Mouse (Mus musculus) CH12.LX (cell line): ENCODE measurements around the gene Ddn. TPM values are rescaled to one million over a fixed set of nuclear protein-coding genes. Genes with fewer than 3 reads are reported as not detected.

Experiments used
- DNase-seq: peaks from one replicate; pipeline ENCODE4 v3.0.0-alpha.2; 2013; ENCODE audit errors: extremely low read depth
- H3K27ac ChIP-seq: 2 replicates; pipeline ENCODE4 v1.5.1; 2012; ENCODE audit warnings: low read depth, mild to moderate bottlenecking, control low read depth, moderate library complexity; ENCODE audit not compliant: insufficient read depth
- H3K27me3 ChIP-seq: replicated peaks from 2 replicates; pipeline ENCODE3; 2012; ENCODE audit warnings: inconsistent platforms
- H3K36me3 ChIP-seq, 2 experiments: replicated peaks in 1 of 2; 2 replicates each; pipeline versions ENCODE3 to v1.6.1; 2012; ENCODE audit warnings: inconsistent platforms in 1 of 2, low read length in 1 of 2, mild to moderate bottlenecking in 1 of 2, mixed read lengths in 1 of 2, moderate library complexity in 1 of 2; ENCODE audit not compliant: control insufficient read depth in 1 of 2, insufficient read depth in 1 of 2
- H3K4me1 ChIP-seq, 2 experiments: 2 replicates each; pipeline ENCODE4 v1.6.1; 2012; ENCODE audit warnings: inconsistent platforms in 1 of 2, moderate library complexity in 1 of 2; ENCODE audit not compliant: insufficient read depth in 2 of 2, control insufficient read depth in 1 of 2
- H3K4me2 ChIP-seq: 2 replicates; pipeline ENCODE4 v1.6.1; 2012; ENCODE audit warnings: low read depth, mild to moderate bottlenecking, control low read depth; ENCODE audit not compliant: poor library complexity, insufficient read depth, severe bottlenecking
- H3K4me3 ChIP-seq, 3 experiments: fragments of 150-350 bp in 1 of 3; sonication (generic) in 1 of 3; replicated peaks in 1 of 3; 2 replicates each; pipeline versions ENCODE3 to v1.5.1; 2011 to 2012; ENCODE audit warnings: low read depth in 2 of 3, low read length in 2 of 3, mild to moderate bottlenecking in 2 of 3, moderate library complexity in 2 of 3, control low read depth in 1 of 3, improper control_type of control experiment in 1 of 3, inconsistent platforms in 1 of 3, mixed read lengths in 1 of 3; ENCODE audit not compliant: poor library complexity in 1 of 3
- H3K79me2 ChIP-seq: replicated peaks from 2 replicates; pipeline ENCODE4 v1.6.1; 2012; ENCODE audit warnings: mild to moderate bottlenecking, moderate library complexity; ENCODE audit not compliant: control insufficient read depth, poor library complexity, insufficient read depth, severe bottlenecking; ENCODE audit errors: extremely low read depth
- H3K9ac ChIP-seq: 2 replicates; pipeline ENCODE4 v1.6.1; 2012; ENCODE audit warnings: low read depth, mild to moderate bottlenecking, control low read depth, moderate library complexity; ENCODE audit not compliant: insufficient read depth
- H3K9me3 ChIP-seq: replicated peaks from 2 replicates; pipeline ENCODE3; 2012; ENCODE audit warnings: low read length, inconsistent platforms, mixed read lengths
- BHLHE40 ChIP-seq: IDR thresholded peaks from 2 replicates; pipeline ENCODE4 v1.6.1; 2011; ENCODE audit warnings: mild to moderate bottlenecking, low read depth, low read length, improper control_type of control experiment
- CHD2 ChIP-seq: IDR thresholded peaks from 2 replicates; pipeline ENCODE4 v1.6.1; 2011; ENCODE audit warnings: low read length, improper control_type of control experiment
- CTCF ChIP-seq, 2 experiments: IDR thresholded peaks in 1 of 2; conservative IDR thresholded peaks in 1 of 2; 2 replicates each; pipeline ENCODE4 v1.5.1; 2011 to 2012; ENCODE audit warnings: low read depth in 2 of 2, low read length in 2 of 2, improper control_type of control experiment in 1 of 2, inconsistent platforms in 1 of 2, mild to moderate bottlenecking in 1 of 2, moderate library complexity in 1 of 2
- ELF1 ChIP-seq: IDR thresholded peaks from 2 replicates; pipeline ENCODE4 v1.6.1; 2014; ENCODE audit warnings: low read depth, mild to moderate bottlenecking, inconsistent platforms, low read length, improper control_type of control experiment
- EP300 ChIP-seq: IDR thresholded peaks from 2 replicates; pipeline ENCODE4 v1.6.1; 2011; ENCODE audit warnings: low read length, improper control_type of control experiment
- ETS1 ChIP-seq: conservative IDR thresholded peaks from 2 replicates; pipeline ENCODE4 v1.6.1; 2012; ENCODE audit warnings: low read depth, mild to moderate bottlenecking, inconsistent platforms, low read length, improper control_type of control experiment, moderate library complexity
- IRF4 ChIP-seq: IDR thresholded peaks from 2 replicates; pipeline ENCODE4 v1.6.1; 2014; ENCODE audit warnings: low read depth, mild to moderate bottlenecking, inconsistent platforms, low read length, improper control_type of control experiment
- JUND ChIP-seq: conservative IDR thresholded peaks from 2 replicates; pipeline ENCODE4 v1.6.1; 2011; ENCODE audit warnings: low read depth, low read length, improper control_type of control experiment
- KAT2A ChIP-seq: IDR thresholded peaks from 2 replicates; pipeline ENCODE4 v1.6.1; 2012; ENCODE audit warnings: low read length, improper control_type of control experiment, inconsistent platforms; ENCODE audit not compliant: insufficient replicate concordance
- MAZ ChIP-seq: IDR thresholded peaks from 2 replicates; pipeline ENCODE4 v1.6.1; 2012; ENCODE audit warnings: low read depth, mild to moderate bottlenecking, inconsistent platforms, low read length, improper control_type of control experiment, moderate library complexity
- MEF2A ChIP-seq: IDR thresholded peaks from 2 replicates; pipeline ENCODE4 v1.6.1; 2014; ENCODE audit warnings: low read depth, mild to moderate bottlenecking, inconsistent platforms, low read length, improper control_type of control experiment, borderline replicate concordance
- MXI1 ChIP-seq: IDR thresholded peaks from 2 replicates; pipeline ENCODE4 v1.6.1; 2011; ENCODE audit warnings: mild to moderate bottlenecking, low read depth, low read length, improper control_type of control experiment
- MYC ChIP-seq: IDR thresholded peaks from 2 replicates; pipeline ENCODE4 v1.6.1; 2011; ENCODE audit warnings: low read depth, mild to moderate bottlenecking, improper control_type of control experiment, low read length
- NELFE ChIP-seq: IDR thresholded peaks from 2 replicates; pipeline ENCODE4 v1.6.1; 2011; ENCODE audit warnings: low read depth, low read length, improper control_type of control experiment
- NRF1 ChIP-seq: IDR thresholded peaks from 2 replicates; pipeline ENCODE4 v1.6.1; 2014; ENCODE audit warnings: low read depth, mild to moderate bottlenecking, inconsistent platforms, low read length, improper control_type of control experiment, moderate library complexity
- POLR2A ChIP-seq: IDR thresholded peaks from 2 replicates; pipeline ENCODE4 v1.6.1; 2011; ENCODE audit warnings: low read depth, mild to moderate bottlenecking, improper control_type of control experiment, low read length
- POLR2AphosphoS2 ChIP-seq: IDR thresholded peaks from 2 replicates; pipeline ENCODE4 v1.6.1; 2011; ENCODE audit warnings: low read depth, low read length, improper control_type of control experiment
- TCF12 ChIP-seq: IDR thresholded peaks from 2 replicates; pipeline ENCODE4 v1.6.1; 2014; ENCODE audit warnings: low read depth, mild to moderate bottlenecking, inconsistent platforms, low read length, improper control_type of control experiment
- USF1 ChIP-seq: IDR thresholded peaks from 2 replicates; pipeline ENCODE4 v1.6.1; 2014; ENCODE audit warnings: low read depth, mild to moderate bottlenecking, inconsistent platforms, low read length, improper control_type of control experiment
- ZKSCAN1 ChIP-seq: IDR thresholded peaks from 2 replicates; pipeline ENCODE4 v1.6.1; 2012; ENCODE audit warnings: low read depth, inconsistent platforms, low read length, improper control_type of control experiment, borderline replicate concordance
- ZNF384 ChIP-seq: IDR thresholded peaks from 2 replicates; pipeline ENCODE4 v1.6.1; 2012; ENCODE audit warnings: low read depth, low read length, improper control_type of control experiment, inconsistent platforms
- dilution Hi-C: fragments of 300-500 bp; cut with MboI; formaldehyde crosslinking; loops from 2 replicates; pipeline ENCODE4 v1.14.3; 2020; ENCODE audit warnings: low sequenced_read_pairs; ENCODE audit not compliant: extremely low pct_unique_long_range_greater_than_20kb, extremely low pct_ligation_motif_present
- in situ Hi-C: fragments of 300-500 bp; cut with MboI; formaldehyde crosslinking; loops from 3 replicates; pipeline ENCODE4 v1.14.3; 2019; ENCODE audit warnings: low sequenced_read_pairs, low pct_ligation_motif_present, low pct_unique_long_range_greater_than_20kb, mixed read lengths
- polyA plus RNA-seq: library from polyadenylated mRNA; unstranded; fragments of >175 nt; gene quantifications from 2 replicates; pipeline ENCODE4 v1.2.1, GENCODE M21; 2012; ENCODE audit warnings: low read depth; ENCODE audit not compliant: insufficient read length
- total RNA-seq, 2 experiments: library from RNA; depleted of rRNA; stranded (reverse); fragments of 300-350 nt in 1 of 2; fragments of >200 nt in 1 of 2; gene quantifications; 2 replicates each; pipeline ENCODE4 v1.2.3; 2012 to 2014

Ddn gene
- total and polyA plus RNA-seq, 3 experiments: 0.04 TPM; not detected in 2

DNA sequence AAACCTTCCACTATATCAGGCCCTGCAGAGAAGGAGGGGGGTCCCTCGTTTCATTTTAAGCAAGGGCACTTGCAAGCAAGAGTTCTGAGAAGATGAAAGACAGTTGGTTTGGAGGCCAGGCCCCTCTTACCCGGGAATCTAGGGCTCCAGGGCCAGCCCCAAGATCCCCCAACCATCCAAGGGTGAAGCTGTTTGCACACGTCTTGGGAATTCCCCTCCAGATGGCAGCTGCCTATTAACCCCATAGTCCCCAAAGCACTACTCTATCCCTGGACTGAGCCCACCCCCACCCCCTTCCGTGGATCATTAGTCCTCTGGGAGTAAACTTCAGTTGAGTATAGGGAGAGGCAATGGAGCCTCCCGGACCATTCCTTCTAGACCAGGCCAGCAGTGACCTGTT, 33.8 kb downstream of the Ddn start:
- peaks cover 15 to 56% of the 10 kb centered on the region in 2 experiments for H3K4me1 ChIP-seq
- H3K27me3 ChIP-seq: peaks cover 2% of the 10 kb centered on the region
- peak overlapping the region; percentile 37; the same call in 1 of the 2 replicates for H3K9ac ChIP-seq
- no peaks in the 10 kb centered on the region for H3K79me2 ChIP-seq
- peak overlapping the region; percentile 13 to 62 (median 34) for H3K4me3 ChIP-seq
- dilution Hi-C loops (no loop called here), in situ Hi-C loops (no loop called here)
- no peaks in the 10 kb centered on the region for H3K9me3 ChIP-seq
- DNase-seq: peak; percentile 62
- peak overlapping the region; percentile 67 for H3K4me2 ChIP-seq
- H3K27ac ChIP-seq: peak overlapping the region; percentile 83; the same call in 1 of the 2 replicates
- peaks cover 9 to 36% of the 10 kb centered on the region in 2 experiments for H3K36me3 ChIP-seq
- peak; percentile 45 for TF ChIP-seq ETS1
- TF ChIP-seq CTCF (conservative IDR thresholded peaks at IDR 0.05 in 1 of 2, IDR thresholded peaks at IDR 0.05 in 1 of 2; ENCODE audit: low read depth in 2 of 2, low read length in 2 of 2): no peak
- TF ChIP-seq JUND: no peak
- TF ChIP-seq ELF1: no peak
- peak; percentile 39; the same call in 1 of the 2 replicates for TF ChIP-seq IRF4
- TF ChIP-seq KAT2A: no peak
- no peak; the same call in 1 of the 2 replicates for TF ChIP-seq BHLHE40
- TF ChIP-seq EP300: peak; percentile 68
- TF ChIP-seq POLR2A: no peak
- no peak for TF ChIP-seq CHD2
- no peak for TF ChIP-seq MAZ
- TF ChIP-seq NRF1: no peak
- TF ChIP-seq MYC: no peak
- TF ChIP-seq ZKSCAN1: no peak
- TF ChIP-seq TCF12: peak; percentile 94
- TF ChIP-seq USF1: no peak
- 0 out of 2 replicates have a peak, but pooled peaks have one; percentile 29 for TF ChIP-seq MEF2A
- TF ChIP-seq MXI1: no peak; the same call in 1 of the 2 replicates

DNA sequence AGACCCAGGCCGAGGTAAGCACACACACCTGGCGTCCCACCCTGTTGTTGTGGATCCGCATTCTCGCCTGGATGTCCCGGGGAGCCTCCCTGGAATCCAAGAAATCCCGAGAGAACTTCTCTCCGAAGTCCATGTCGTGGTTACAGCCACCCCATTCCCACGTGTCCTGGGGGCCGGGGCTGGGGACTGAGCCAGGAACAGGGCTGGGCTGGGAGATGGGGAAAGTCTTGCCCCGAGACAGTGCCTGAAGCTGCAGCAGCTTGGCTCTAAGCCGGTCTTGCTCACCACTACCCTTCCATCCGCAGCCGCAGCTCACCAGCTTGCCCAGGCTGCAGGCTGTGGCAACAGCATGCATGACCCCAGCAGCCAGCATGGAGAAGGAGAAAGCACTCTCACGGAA, 35.2 kb downstream of the Ddn start:
- Histone ChIP-seq H3K4me3 (no peak overlapping the region), H3K79me2 (no peaks in the 10 kb centered on the region), H3K27me3 (peaks cover 1% of the 10 kb centered on the region), H3K4me1 (peaks cover 13 to 43% of the 10 kb centered on the region in 2 experiments), H3K9ac (no peak overlapping the region), H3K27ac (no peak overlapping the region), H3K4me2 (no peak overlapping the region), H3K9me3 (no peaks in the 10 kb centered on the region), H3K36me3 (peaks cover 9 to 42% of the 10 kb centered on the region in 2 experiments)
- no peak for TF ChIP-seq IRF4
- TF ChIP-seq ZNF384: no peak
- no peak for TF ChIP-seq POLR2AphosphoS2
- no peak for TF ChIP-seq NELFE
- dilution Hi-C loops (no loop called here), in situ Hi-C loops (no loop called here)
- DNase-seq: no peak
